In genomic region chr4:73524579-73525208, GRCm38 (mm10) we compare ENCODE assay signal across 21 mouse cellular contexts.
DNase-seq lines count a peak whose midpoint lies in the region; ATAC-seq lines count a peak whose summit lies in the region.
"Had no signal": no experiment of that assay in that cellular context is flagged by ENCODE, and none has a peak within 500 bp of the region (broad histone marks: within the 10 kb centered on the region; RNA-seq: fewer than 3 reads in every experiment).

No protein-coding gene starts in this region.

- H3K9ac ChIP-seq in forebrain, embryonic 11.5 days (ENCODE audit: low read length): no peak overlapping the region
- H3K9ac ChIP-seq in forebrain, embryonic 15.5 days (replicated peaks): no peak overlapping the region
- no peak overlapping the region for H3K9ac ChIP-seq in neural tube, embryonic 11.5 days (ENCODE audit: low read length)
- H3K9ac ChIP-seq in neural tube, embryonic 15.5 days (replicated peaks): no peak overlapping the region
- H3K9ac ChIP-seq: midbrain, embryonic 12.5 days had no signal

- DNase-seq in forebrain, embryonic 11.5 days (ENCODE audit: low spot score): no peak
- DNase-seq in neural tube, embryonic 11.5 days (ENCODE audit: low spot score): no peak
- DNase-seq in mesoderm, embryonic 11.5 days (ENCODE audit: low read depth, low spot score): peak; percentile 4
- DNase-seq: adrenal gland, postnatal 36 days; cerebellum, adult 11 months; cerebellum, postnatal 14 days; embryo, embryonic 11 days; gastrocnemius, postnatal 10 days; kidney, adult 9 months; kidney, postnatal 14 days; left cerebral cortex, postnatal 4 days; thymus, adult 2 months had no signal

- ATAC-seq in forebrain, embryonic 11.5 days (replicated peaks; ENCODE audit: low FRiP score): peak; percentile 55; the same call in 1 of the 2 replicates
- ATAC-seq in forebrain, embryonic 15.5 days (replicated peaks): no peak
- ATAC-seq in neural tube, embryonic 11.5 days (ENCODE audit: insufficient read depth, low FRiP score, low TSS enrichment): peak; percentile 38; the same call in 1 of the 2 replicates
- ATAC-seq in neural tube, embryonic 15.5 days (ENCODE audit: low FRiP score): no peak
- ATAC-seq in activated CD4-positive, CD25-positive, alpha-beta regulatory T cell, adult 4 months: no peak
- ATAC-seq in megakaryocyte, adult 5-6 weeks (ENCODE audit: poor library complexity, severe bottlenecking): no peak
- ATAC-seq: CD4-positive, CD25-positive, alpha-beta regulatory T cell, adult 4 months; intestine, embryonic 16.5 days had no signal

- H3K27me3 ChIP-seq in forebrain, embryonic 11.5 days (ENCODE audit: control insufficient read depth, insufficient read depth, low read length): no peaks in the 10 kb centered on the region
- H3K27me3 ChIP-seq in forebrain, embryonic 15.5 days: no peaks in the 10 kb centered on the region
- no peaks in the 10 kb centered on the region for H3K27me3 ChIP-seq in neural tube, embryonic 11.5 days (ENCODE audit: control insufficient read depth, insufficient read depth, low read length)
- no peaks in the 10 kb centered on the region for H3K27me3 ChIP-seq in neural tube, embryonic 15.5 days (replicated peaks)
- H3K27me3 ChIP-seq: midbrain, embryonic 12.5 days had no signal

- no peaks in the 10 kb centered on the region for H3K9me3 ChIP-seq in forebrain, embryonic 11.5 days (ENCODE audit: control insufficient read depth, low read length)
- no peaks in the 10 kb centered on the region for H3K9me3 ChIP-seq in forebrain, embryonic 15.5 days
- no peaks in the 10 kb centered on the region for H3K9me3 ChIP-seq in neural tube, embryonic 11.5 days (ENCODE audit: control insufficient read depth, low read length)
- no peaks in the 10 kb centered on the region; the same call in 1 of the 2 replicates for H3K9me3 ChIP-seq in neural tube, embryonic 15.5 days (replicated peaks)
- H3K9me3 ChIP-seq: heart, embryonic 10.5 days; midbrain, embryonic 12.5 days had no signal

- no peaks in the 10 kb centered on the region for H3K36me3 ChIP-seq in forebrain, embryonic 11.5 days (ENCODE audit: control insufficient read depth, insufficient read depth, low read length)
- no peaks in the 10 kb centered on the region for H3K36me3 ChIP-seq in forebrain, embryonic 15.5 days
- no peaks in the 10 kb centered on the region for H3K36me3 ChIP-seq in neural tube, embryonic 11.5 days (ENCODE audit: control insufficient read depth, insufficient read depth, low read length)
- no peaks in the 10 kb centered on the region for H3K36me3 ChIP-seq in neural tube, embryonic 15.5 days
- H3K36me3 ChIP-seq: heart, embryonic 10.5 days; midbrain, embryonic 12.5 days had no signal

- no peak overlapping the region for H3K27ac ChIP-seq in forebrain, embryonic 11.5 days (ENCODE audit: low read depth, low read length)
- H3K27ac ChIP-seq in forebrain, embryonic 15.5 days (replicated peaks): no peak overlapping the region
- no peak overlapping the region for H3K27ac ChIP-seq in neural tube, embryonic 11.5 days (ENCODE audit: low read depth, low read length)
- no peak overlapping the region for H3K27ac ChIP-seq in neural tube, embryonic 15.5 days (replicated peaks)
- H3K27ac ChIP-seq: heart, embryonic 10.5 days; macrophage; midbrain, embryonic 12.5 days had no signal

- no peaks in the 10 kb centered on the region for H3K4me1 ChIP-seq in forebrain, embryonic 11.5 days (replicated peaks; ENCODE audit: control insufficient read depth, insufficient read depth, low read length)
- H3K4me1 ChIP-seq in forebrain, embryonic 15.5 days: no peaks in the 10 kb centered on the region
- no peaks in the 10 kb centered on the region for H3K4me1 ChIP-seq in neural tube, embryonic 11.5 days (ENCODE audit: control insufficient read depth, insufficient read depth, low read length)
- no peaks in the 10 kb centered on the region for H3K4me1 ChIP-seq in neural tube, embryonic 15.5 days
- H3K4me1 ChIP-seq: heart, embryonic 10.5 days; midbrain, embryonic 12.5 days had no signal

- WGBS in forebrain, embryonic 11.5 days: 80% methylated on average over 1 of the region's 1 CpGs
- 79% methylated on average over 1 of the region's 1 CpGs for WGBS in forebrain, embryonic 15.5 days
- 73% methylated on average over 1 of the region's 1 CpGs for WGBS in neural tube, embryonic 11.5 days
- WGBS in neural tube, embryonic 15.5 days: 32% methylated on average over 1 of the region's 1 CpGs

- H3K4me2 ChIP-seq in forebrain, embryonic 11.5 days (ENCODE audit: low read depth, low read length, severe bottlenecking): no peak overlapping the region
- no peak overlapping the region for H3K4me2 ChIP-seq in forebrain, embryonic 15.5 days (replicated peaks)
- H3K4me2 ChIP-seq in neural tube, embryonic 11.5 days (ENCODE audit: low read depth): no peak overlapping the region
- H3K4me2 ChIP-seq in neural tube, embryonic 15.5 days: no peak overlapping the region
- H3K4me2 ChIP-seq: midbrain, embryonic 12.5 days had no signal

- no peak overlapping the region for H3K4me3 ChIP-seq in forebrain, embryonic 11.5 days (ENCODE audit: low read depth, low read length)
- no peak overlapping the region for H3K4me3 ChIP-seq in forebrain, embryonic 15.5 days
- no peak overlapping the region for H3K4me3 ChIP-seq in neural tube, embryonic 11.5 days (ENCODE audit: low read depth, low read length)
- no peak overlapping the region for H3K4me3 ChIP-seq in neural tube, embryonic 15.5 days (replicated peaks)
- H3K4me3 ChIP-seq: heart, embryonic 10.5 days; midbrain, embryonic 12.5 days had no signal

Comparison
In these comparisons a context has a peak if more than half of its experiments do, and no peak if none do; other contexts are left out.
1. ATAC-seq: peak in forebrain, embryonic 11.5 days (single experiment) and neural tube, embryonic 11.5 days (single experiment); none in forebrain, embryonic 15.5 days (single experiment), neural tube, embryonic 15.5 days (single experiment), activated CD4-positive, CD25-positive, alpha-beta regulatory T cell, adult 4 months (single experiment) and megakaryocyte, adult 5-6 weeks (single experiment).